Mouse (Mus musculus) liver, embryonic 13.5 days (tissue): ENCODE data around the gene Rtkn2. TPM values are rescaled to one million over a fixed set of nuclear protein-coding genes. Genes with fewer than 3 reads are reported as not detected.

Experiments used
- ATAC-seq: fragments of 200-750 bp; cut with Nextera tagmentation; 2 replicates; pipeline ENCODE4 v1.8.0; 2017; ENCODE audit warnings: low read depth, mild to moderate bottlenecking, moderate number of reproducible peaks, moderate library complexity
- DNase-seq: peaks from one replicate; pipeline ENCODE4 v3.0.0; 2022
- H3K27ac ChIP-seq: fragments of 300-500 bp; sonication (generic); 2 replicates; pipeline ENCODE4 v1.5.1; 2015; ENCODE audit warnings: moderate library complexity, mild to moderate bottlenecking, inconsistent platforms
- H3K27me3 ChIP-seq: fragments of 300-500 bp; sonication (generic); 2 replicates; pipeline ENCODE4 v1.6.1; 2015; ENCODE audit warnings: mild to moderate bottlenecking, inconsistent platforms
- H3K36me3 ChIP-seq: fragments of 300-500 bp; sonication (generic); 2 replicates; pipeline ENCODE4 v1.6.1; 2015; ENCODE audit warnings: mild to moderate bottlenecking, inconsistent platforms
- H3K4me1 ChIP-seq: fragments of 300-500 bp; sonication (generic); replicated peaks from 2 replicates; pipeline ENCODE4 v1.6.1; 2015; ENCODE audit warnings: inconsistent platforms
- H3K4me2 ChIP-seq: fragments of 300-500 bp; sonication (generic); 2 replicates; pipeline ENCODE4 v1.6.1; 2015; ENCODE audit warnings: inconsistent platforms, mild to moderate bottlenecking, moderate library complexity
- H3K4me3 ChIP-seq: fragments of 300-500 bp; sonication (generic); replicated peaks from 2 replicates; pipeline ENCODE4 v1.5.1; 2015; ENCODE audit warnings: mild to moderate bottlenecking, inconsistent platforms
- H3K9ac ChIP-seq: fragments of 300-500 bp; sonication (generic); 2 replicates; pipeline ENCODE4 v1.6.1; 2015; ENCODE audit warnings: mild to moderate bottlenecking, inconsistent platforms
- H3K9me3 ChIP-seq: fragments of 300-500 bp; sonication (generic); replicated peaks from 2 replicates; pipeline ENCODE4 v1.6.1; 2016; ENCODE audit warnings: inconsistent platforms
- WGBS: fragments of 180-500 bp; shearing (Covaris S2); methylation state at CpG from one replicate; pipeline ENCODE4 v1.1.7; 2015; ENCODE audit not compliant: insufficient replicate concordance; 5-methylcytosine and 5-hydroxymethylcytosine counted together
- polyA plus RNA-seq: library from polyadenylated mRNA; unstranded; fragments of >200 nt; fragmentation: Nextera tagmentation; extraction: Ambion mirVana; gene quantifications from 2 replicates; pipeline ENCODE4 v1.2.1, GENCODE M21; 2015

The Rtkn2 gene
- polyA plus RNA-seq, 1 experiment from 2014 or later: 1.8 TPM

DNA sequence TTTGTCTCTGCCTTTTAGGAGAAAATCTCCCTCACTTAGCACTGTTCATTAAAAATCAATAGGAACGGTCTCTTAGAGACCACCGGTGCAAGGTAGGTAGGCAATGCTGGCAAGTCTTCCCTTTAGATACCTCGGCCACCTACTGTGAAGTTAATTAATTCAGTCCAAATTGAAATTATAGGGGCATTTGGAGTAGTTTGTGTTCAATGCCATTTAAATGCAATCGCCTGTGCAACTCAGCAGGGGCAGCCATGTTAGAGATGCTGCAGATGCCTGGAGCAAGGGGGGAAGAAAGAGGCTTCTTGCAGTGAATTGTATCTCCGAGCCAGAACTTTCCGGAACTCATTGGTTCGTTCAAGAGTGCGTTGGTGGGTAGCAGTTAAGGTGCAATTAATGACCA, 65.5 kb downstream of the Rtkn2 start:
- DNase-seq: no peak
- Histone ChIP-seq H3K36me3 (no peaks in the 10 kb centered on the region), H3K27ac (no peak overlapping the region), H3K9me3 (no peaks in the 10 kb centered on the region), H3K4me2 (no peak overlapping the region), H3K4me1 (peaks cover 7% of the 10 kb centered on the region; the same call in 1 of the 2 replicates), H3K4me3 (no peak overlapping the region), H3K27me3 (no peaks in the 10 kb centered on the region), H3K9ac (no peak overlapping the region)
- no peak for ATAC-seq
- WGBS: 71% methylated on average over 8 of the region's 8 CpGs

DNA sequence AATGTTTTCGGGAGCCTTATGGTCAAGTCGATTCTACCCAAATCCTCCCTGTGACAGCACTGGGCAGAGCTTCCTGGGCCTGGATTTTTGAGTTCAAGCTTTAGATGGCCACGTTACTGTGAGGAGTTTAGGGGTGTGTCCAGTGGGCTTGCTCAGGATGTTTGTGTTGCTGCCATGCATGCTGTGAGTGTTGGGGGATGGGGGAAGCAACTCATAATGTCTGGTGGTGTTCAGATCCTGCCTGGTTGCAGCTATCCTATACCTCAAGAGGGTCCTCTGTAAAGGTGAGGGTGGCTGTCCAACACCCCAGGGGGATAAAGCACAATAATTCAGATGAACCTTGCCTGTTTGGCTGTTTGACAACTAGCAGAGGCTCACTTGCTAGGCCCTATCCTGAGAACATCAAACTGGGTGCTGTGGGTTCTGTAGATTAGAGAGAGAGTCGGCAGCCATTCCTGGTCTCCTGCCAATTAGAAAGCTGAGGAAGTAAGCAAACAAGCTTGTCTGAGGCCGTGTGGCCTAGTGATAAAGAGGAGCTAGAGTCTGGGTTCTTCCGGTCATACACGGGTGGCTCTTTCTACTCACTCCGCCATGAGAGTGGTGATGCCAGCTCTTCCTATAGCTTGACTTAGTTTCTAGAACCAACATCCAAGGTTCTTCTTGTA, 69.4 kb downstream of the Rtkn2 start:
- no peaks in the 10 kb centered on the region for H3K9me3 ChIP-seq
- no peak overlapping the region for H3K4me3 ChIP-seq
- DNase-seq (no peak), ATAC-seq (no peak)
- H3K4me2 ChIP-seq: no peak overlapping the region
- H3K27me3 ChIP-seq: no peaks in the 10 kb centered on the region
- 54% methylated on average over 8 of the region's 8 CpGs for WGBS
- peaks cover 6% of the 10 kb centered on the region; the same call in 1 of the 2 replicates for H3K4me1 ChIP-seq
- H3K9ac ChIP-seq: no peak overlapping the region
- H3K36me3 ChIP-seq: no peaks in the 10 kb centered on the region
- no peak overlapping the region for H3K27ac ChIP-seq

DNA sequence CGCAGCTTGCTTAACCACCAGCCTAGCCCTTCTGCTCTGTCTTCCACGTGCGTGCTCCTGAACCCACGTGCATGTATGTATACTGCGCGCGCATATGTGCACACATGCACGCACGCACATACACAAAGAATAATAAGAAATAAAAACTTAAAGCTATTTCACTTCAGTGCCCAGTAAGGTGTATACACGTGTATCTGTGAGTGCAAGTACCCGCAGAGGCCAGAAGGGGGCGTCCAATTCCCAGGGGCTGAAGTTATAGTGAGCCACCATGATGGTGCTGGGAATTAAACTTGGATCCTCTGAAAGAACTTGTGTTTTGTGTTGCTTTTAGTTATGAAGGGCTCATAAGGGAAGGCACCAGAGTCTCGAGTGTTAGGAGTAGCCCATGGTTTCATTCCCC, 71.5 kb downstream of the Rtkn2 start:
- Histone ChIP-seq H3K9ac (no peak overlapping the region), H3K36me3 (no peaks in the 10 kb centered on the region), H3K4me2 (no peak overlapping the region), H3K4me1 (no peaks in the 10 kb centered on the region), H3K4me3 (no peak overlapping the region), H3K9me3 (no peaks in the 10 kb centered on the region), H3K27me3 (no peaks in the 10 kb centered on the region), H3K27ac (no peak overlapping the region)
- WGBS: 74% methylated on average over 13 of the region's 13 CpGs
- DNase-seq (no peak), ATAC-seq (no peak)

DNA sequence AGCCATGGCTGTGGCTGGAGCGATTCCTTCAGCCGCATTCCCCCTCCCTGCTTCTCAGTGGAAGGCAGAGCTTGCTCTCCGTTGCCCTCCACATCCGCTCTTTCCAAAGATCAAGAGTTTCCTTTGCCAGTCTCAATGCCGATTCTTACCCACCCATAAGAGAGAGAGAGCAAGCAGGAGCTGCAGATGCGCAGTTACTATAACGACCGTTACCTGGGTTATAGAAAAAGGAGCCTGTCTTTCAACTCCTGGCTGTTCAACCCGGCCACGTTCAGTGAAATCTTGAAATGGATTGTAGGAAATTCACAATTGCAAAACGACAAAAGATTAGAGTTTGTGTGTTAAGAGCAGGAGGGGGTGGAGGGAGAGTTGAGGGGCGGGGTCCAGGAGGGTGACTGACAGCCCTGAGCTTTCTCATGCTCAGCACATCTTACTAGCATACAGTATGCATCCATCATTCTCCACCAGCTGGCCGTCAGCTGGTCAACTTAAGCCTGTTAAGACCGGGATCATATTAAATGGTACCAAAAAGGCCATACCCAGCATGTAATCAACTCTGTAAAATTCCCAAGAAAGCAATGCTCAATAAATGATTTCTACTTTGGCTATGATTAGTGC, 72.1 kb downstream of the Rtkn2 start:
- WGBS: 76% methylated on average over 14 of the region's 14 CpGs
- Histone ChIP-seq H3K9me3 (no peaks in the 10 kb centered on the region), H3K9ac (no peak overlapping the region), H3K4me1 (no peaks in the 10 kb centered on the region), H3K4me3 (no peak overlapping the region), H3K36me3 (no peaks in the 10 kb centered on the region), H3K27me3 (no peaks in the 10 kb centered on the region), H3K27ac (no peak overlapping the region), H3K4me2 (no peak overlapping the region)
- DNase-seq (no peak), ATAC-seq (no peak)

DNA sequence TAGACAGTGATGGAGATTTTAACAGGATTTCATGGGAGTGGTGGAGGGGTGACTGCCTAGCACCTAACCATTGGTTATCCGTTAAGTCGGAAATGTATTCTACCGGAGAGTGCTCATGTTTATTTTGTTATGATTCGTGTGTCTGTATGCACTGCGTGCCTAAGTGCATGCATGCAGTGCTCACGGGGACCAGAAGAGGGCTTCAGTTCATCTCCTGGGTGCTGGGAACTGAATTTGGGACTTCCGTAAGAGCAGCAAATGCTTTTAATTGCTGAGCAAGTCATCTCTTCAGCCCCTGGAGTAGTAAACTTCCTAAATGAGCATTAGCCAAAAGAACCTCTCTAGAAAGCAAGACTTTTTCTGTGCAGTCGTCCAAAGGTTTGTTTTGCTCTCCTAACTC, 72.9 kb downstream of the Rtkn2 start:
- Histone ChIP-seq H3K4me3 (no peak overlapping the region), H3K36me3 (no peaks in the 10 kb centered on the region), H3K9me3 (no peaks in the 10 kb centered on the region), H3K27ac (no peak overlapping the region), H3K27me3 (no peaks in the 10 kb centered on the region), H3K4me1 (no peaks in the 10 kb centered on the region), H3K9ac (no peak overlapping the region), H3K4me2 (no peak overlapping the region)
- WGBS: 85% methylated on average over 8 of the region's 8 CpGs
- ATAC-seq (no peak), DNase-seq (no peak)

DNA sequence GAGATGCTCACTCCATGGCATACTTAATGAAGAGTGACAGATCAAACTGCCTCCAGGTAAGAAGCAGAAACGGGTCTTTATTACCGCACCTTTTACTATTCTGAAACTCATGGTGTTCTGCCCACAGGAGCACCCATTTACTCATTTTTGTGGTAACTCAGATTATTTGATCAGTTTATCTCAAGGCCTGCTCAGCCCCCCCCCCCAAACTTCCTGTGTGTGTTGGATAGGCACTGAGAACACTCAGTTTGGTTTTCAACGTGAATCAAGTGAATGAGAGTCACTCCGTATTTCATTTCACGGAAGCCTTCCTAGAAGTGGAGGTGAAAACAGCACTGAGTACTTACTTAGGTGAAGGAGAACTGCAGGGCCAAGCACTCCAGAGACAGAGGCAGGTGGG, 74.8 kb downstream of the Rtkn2 start:
- Histone ChIP-seq H3K9me3 (no peaks in the 10 kb centered on the region), H3K27me3 (no peaks in the 10 kb centered on the region), H3K27ac (no peak overlapping the region), H3K9ac (no peak overlapping the region), H3K4me1 (no peaks in the 10 kb centered on the region), H3K36me3 (no peaks in the 10 kb centered on the region), H3K4me2 (no peak overlapping the region), H3K4me3 (no peak overlapping the region)
- DNase-seq (no peak), ATAC-seq (no peak)
- 78% methylated on average over 5 of the region's 5 CpGs for WGBS

DNA sequence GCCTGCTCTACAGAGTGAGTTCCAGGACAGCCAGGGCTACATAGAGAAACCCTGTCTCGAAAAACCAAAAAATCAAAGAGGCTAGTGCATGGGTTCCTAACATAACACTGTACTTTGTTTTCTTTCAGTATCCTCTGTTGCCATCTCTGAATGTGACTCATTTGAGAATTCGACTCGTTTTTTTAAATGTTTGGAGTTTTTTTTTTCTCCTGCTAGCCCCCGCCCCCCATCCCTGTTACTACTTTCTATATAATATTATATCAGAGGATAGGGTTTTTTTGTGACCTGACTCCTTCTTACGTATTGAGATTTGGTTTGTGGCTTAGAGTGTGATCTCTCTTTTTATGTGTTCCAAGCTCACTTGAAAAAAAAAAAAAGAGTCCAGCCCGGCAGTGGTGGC, 75.3 kb downstream of the Rtkn2 start:
- 67% methylated on average over 6 of the region's 6 CpGs for WGBS
- no peak overlapping the region for H3K9ac ChIP-seq
- DNase-seq: no peak
- H3K36me3 ChIP-seq: no peaks in the 10 kb centered on the region
- no peaks in the 10 kb centered on the region for H3K4me1 ChIP-seq
- ATAC-seq: no peak
- no peaks in the 10 kb centered on the region for H3K27me3 ChIP-seq
- no peak overlapping the region for H3K4me2 ChIP-seq
- no peak overlapping the region for H3K4me3 ChIP-seq
- H3K27ac ChIP-seq: no peak overlapping the region
- H3K9me3 ChIP-seq: no peaks in the 10 kb centered on the region

DNA sequence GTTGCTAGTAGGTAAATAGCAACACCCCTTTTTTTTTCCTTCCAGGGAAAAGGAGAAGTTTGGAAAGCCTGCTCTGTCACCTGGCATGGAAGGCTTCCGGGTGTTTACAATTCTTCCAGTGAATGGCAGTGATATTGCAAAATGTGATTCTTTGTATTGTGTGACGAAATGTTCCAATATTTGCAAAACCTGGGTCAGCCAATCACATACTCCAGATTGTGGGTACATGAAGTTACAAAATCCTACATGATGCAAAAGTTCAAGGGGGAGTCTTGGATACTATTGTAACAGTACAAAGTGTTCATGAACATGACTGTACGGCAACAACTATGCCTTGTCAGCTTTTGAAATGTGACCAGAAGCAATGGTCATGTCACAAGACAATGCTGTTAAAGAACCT, 78.5 kb downstream of the Rtkn2 start:
- no peak overlapping the region for H3K4me2 ChIP-seq
- no peak overlapping the region for H3K9ac ChIP-seq
- no peaks in the 10 kb centered on the region for H3K9me3 ChIP-seq
- DNase-seq (no peak), ATAC-seq (peak; percentile 79)
- H3K27me3 ChIP-seq: no peaks in the 10 kb centered on the region
- no peaks in the 10 kb centered on the region for H3K36me3 ChIP-seq
- no peak overlapping the region for H3K4me3 ChIP-seq
- 65% methylated on average over 3 of the region's 3 CpGs for WGBS
- no peak overlapping the region; the same call in 1 of the 2 replicates for H3K27ac ChIP-seq
- H3K4me1 ChIP-seq: no peaks in the 10 kb centered on the region

DNA sequence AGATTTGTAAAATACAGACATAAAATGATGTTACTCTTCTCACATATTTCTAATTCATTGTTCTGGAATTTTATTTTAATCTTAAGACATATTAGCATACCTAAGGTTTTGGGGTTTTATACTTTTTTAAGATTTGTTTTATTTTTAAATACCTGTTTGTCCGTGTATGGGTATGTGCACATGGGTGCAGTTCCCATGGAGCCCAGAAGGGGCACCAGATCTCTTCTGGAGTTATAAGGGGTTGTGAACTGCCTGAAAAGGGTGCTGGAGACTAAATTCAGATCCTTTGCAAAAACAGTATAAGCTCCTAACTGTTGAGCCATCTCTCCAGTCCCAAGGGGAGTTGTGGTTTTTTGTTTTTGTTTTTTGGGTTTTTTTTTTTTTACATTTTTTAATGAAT, 79.0 kb downstream of the Rtkn2 start:
- no peaks in the 10 kb centered on the region for H3K9me3 ChIP-seq
- no peak for ATAC-seq
- H3K4me3 ChIP-seq: no peak overlapping the region
- no peak for DNase-seq
- WGBS: 69% methylated on average over 1 of the region's 1 CpGs
- H3K27me3 ChIP-seq: no peaks in the 10 kb centered on the region
- H3K4me1 ChIP-seq: no peaks in the 10 kb centered on the region
- no peak overlapping the region for H3K4me2 ChIP-seq
- no peak overlapping the region for H3K27ac ChIP-seq
- no peaks in the 10 kb centered on the region for H3K36me3 ChIP-seq
- no peak overlapping the region for H3K9ac ChIP-seq

DNA sequence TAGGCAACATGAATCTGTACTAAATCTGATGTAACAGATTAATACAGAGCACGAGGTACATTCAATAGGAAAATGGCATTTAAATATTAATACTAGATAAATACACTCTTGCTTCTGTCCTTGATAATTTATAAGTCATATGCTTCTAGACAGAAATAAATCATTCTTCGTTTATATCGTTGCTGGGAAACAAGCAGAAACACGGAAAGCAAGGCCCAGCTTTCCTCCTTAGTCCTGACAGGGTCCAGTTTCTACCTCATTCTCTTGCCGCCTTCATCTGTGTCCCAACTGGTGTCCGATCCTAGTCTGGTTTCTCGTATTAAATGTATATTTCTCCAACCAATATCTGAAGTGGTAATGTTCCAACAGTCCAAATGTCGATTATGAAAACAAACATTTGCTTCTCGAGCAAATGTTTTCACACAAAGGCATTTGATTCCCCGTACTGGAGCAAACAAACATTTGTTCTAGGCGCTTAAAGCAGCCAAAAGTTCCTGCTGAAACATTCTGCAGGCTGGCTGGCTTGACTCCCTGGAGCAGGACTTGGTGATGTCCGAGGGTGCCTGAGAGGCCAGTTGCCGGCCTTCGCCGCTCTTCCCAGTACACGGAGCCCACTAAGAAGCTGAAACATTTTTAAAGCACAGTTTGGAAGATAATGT, 81.3 kb downstream of the Rtkn2 start:
- ATAC-seq: no peak

DNA sequence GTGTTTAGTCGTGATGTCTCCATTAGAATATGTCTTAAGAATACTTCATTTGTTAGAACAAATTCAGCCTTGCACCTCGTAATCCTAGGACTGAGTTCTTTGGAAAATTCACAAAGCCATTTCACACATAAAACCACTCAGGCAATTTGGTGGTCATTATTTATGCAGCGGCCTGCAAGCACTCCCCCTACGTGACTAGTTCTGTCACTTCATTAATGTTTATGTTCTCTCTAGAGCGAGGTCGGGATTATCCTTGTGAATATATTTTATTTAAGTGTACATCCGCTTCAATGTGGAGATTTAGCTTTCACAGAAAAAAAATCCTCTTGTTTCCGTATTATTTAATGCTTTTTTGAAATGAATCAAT, 81.9 kb downstream of the Rtkn2 start:
- Histone ChIP-seq H3K36me3 (no peaks in the 10 kb centered on the region), H3K27me3 (no peaks in the 10 kb centered on the region), H3K4me3 (no peak overlapping the region), H3K4me2 (no peak overlapping the region), H3K9me3 (no peaks in the 10 kb centered on the region), H3K4me1 (no peaks in the 10 kb centered on the region), H3K27ac (no peak overlapping the region), H3K9ac (no peak overlapping the region)
- DNase-seq: no peak
- WGBS: 70% methylated on average over 8 of the region's 8 CpGs
- ATAC-seq: no peak

More for the DNA sequence above, 81.3 kb downstream of the Rtkn2 start:
- no peak for DNase-seq
- 69% methylated on average over 16 of the region's 16 CpGs for WGBS
- H3K4me2 ChIP-seq: no peak overlapping the region
- H3K27me3 ChIP-seq: no peaks in the 10 kb centered on the region
- no peak overlapping the region for H3K9ac ChIP-seq
- no peaks in the 10 kb centered on the region for H3K9me3 ChIP-seq
- no peaks in the 10 kb centered on the region for H3K4me1 ChIP-seq
- no peak overlapping the region for H3K4me3 ChIP-seq
- no peaks in the 10 kb centered on the region for H3K36me3 ChIP-seq
- H3K27ac ChIP-seq: no peak overlapping the region
